Mouse (Mus musculus) ES-Bruce4 (cell line): ENCODE measurements at regions not wholly inside any gene's neighbourhood (a gene's known extent, or its start where the extent isn't known, plus 50 kb on each side); places are given as distances from the start of the nearest gene placed in this dataset.

Source experiments
- CTCF ChIP-seq: IDR thresholded peaks from one replicate; pipeline ENCODE4 v1.8.1; 2011; ENCODE audit warnings: low read depth, low read length
- POLR2A ChIP-seq: IDR thresholded peaks from one replicate; pipeline ENCODE4 v1.8.1; 2011; ENCODE audit warnings: low read length; ENCODE audit not compliant: insufficient read depth

DNA sequence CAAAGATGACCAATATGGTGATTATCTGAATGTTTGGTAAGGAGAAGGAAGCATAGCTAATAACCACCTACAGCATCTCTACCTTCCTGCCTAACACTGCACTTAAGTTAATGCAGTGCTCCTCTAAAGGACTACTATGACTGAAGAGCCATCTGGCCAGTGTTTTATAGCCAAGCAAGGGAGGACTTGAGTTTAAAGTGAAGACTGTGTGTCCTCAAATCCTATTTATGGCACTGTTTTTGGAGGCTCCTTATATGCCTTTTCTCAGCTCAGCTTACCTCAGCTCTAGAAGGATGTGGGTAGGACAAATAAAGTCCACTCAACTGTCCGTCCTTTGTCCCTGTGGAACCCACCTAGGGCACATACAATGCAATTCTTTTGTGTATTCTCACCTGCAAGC, 529.0 kb upstream of the Isx start:
- TF ChIP-seq POLR2A (no peak), CTCF (no peak)
